Mouse (Mus musculus) heart, embryonic 15.5 days (tissue): Measurements from ENCODE around the gene Myo6. TPM values are rescaled to one million over a fixed set of nuclear protein-coding genes. Genes with fewer than 3 reads are reported as not detected.
A peak's percentile ranks its signal among the peaks of the same experiment; 100 is the strongest.

ENCODE experiments used
- ATAC-seq: fragments of 200-750 bp; cut with Nextera tagmentation; replicated peaks from 2 replicates; pipeline ENCODE4 v1.8.0; 2017; ENCODE audit warnings: low read depth, moderate TSS enrichment; ENCODE audit not compliant: insufficient number of reproducible peaks, insufficient read depth, low FRiP score
- H3K27ac ChIP-seq: fragments of 300-500 bp; sonication (generic); 2 replicates; pipeline ENCODE4 v1.5.1; 2015; ENCODE audit warnings: mild to moderate bottlenecking, inconsistent platforms
- H3K27me3 ChIP-seq: fragments of 300-500 bp; sonication (generic); 2 replicates; pipeline ENCODE4 v1.6.1; 2015; ENCODE audit warnings: inconsistent platforms
- H3K36me3 ChIP-seq: fragments of 300-500 bp; sonication (generic); 2 replicates; pipeline ENCODE4 v1.6.1; 2015; ENCODE audit warnings: mild to moderate bottlenecking, inconsistent platforms
- H3K4me1 ChIP-seq: fragments of 300-500 bp; sonication (generic); replicated peaks from 2 replicates; pipeline ENCODE4 v1.6.1; 2015; ENCODE audit warnings: inconsistent platforms
- H3K4me2 ChIP-seq: fragments of 300-500 bp; sonication (generic); 2 replicates; pipeline ENCODE4 v1.6.1; 2015; ENCODE audit warnings: inconsistent platforms, mild to moderate bottlenecking, moderate library complexity
- H3K4me3 ChIP-seq: fragments of 300-500 bp; sonication (generic); 2 replicates; pipeline ENCODE4 v1.5.1; 2015; ENCODE audit warnings: mild to moderate bottlenecking, inconsistent platforms
- H3K9ac ChIP-seq: fragments of 300-500 bp; sonication (generic); 2 replicates; pipeline ENCODE4 v1.6.1; 2015; ENCODE audit warnings: mild to moderate bottlenecking, inconsistent platforms
- H3K9me3 ChIP-seq: fragments of 300-500 bp; sonication (generic); replicated peaks from 2 replicates; pipeline ENCODE4 v1.6.1; 2016; ENCODE audit warnings: inconsistent platforms
- WGBS: fragments of 180-500 bp; shearing (Covaris S2); methylation state at CpG from one replicate; pipeline ENCODE4 v1.1.7; 2015; ENCODE audit warnings: mixed read lengths; 5-methylcytosine and 5-hydroxymethylcytosine counted together
- polyA plus RNA-seq: library from polyadenylated mRNA; unstranded; fragments of >200 nt; fragmentation: Nextera tagmentation; extraction: Ambion mirVana; gene quantifications from 2 replicates; pipeline ENCODE4 v1.2.1, GENCODE M21; 2015

Myo6 gene
- polyA plus RNA-seq, 1 experiment from 2014 or later: 9.6 TPM

GRCm38 (mm10) chr9:80253241-80253640 is 88.4 kb downstream of the Myo6 start:
- WGBS: 83% methylated on average over 9 of the region's 9 CpGs
- no peak overlapping the region for H3K4me2 ChIP-seq
- H3K27me3 ChIP-seq: no peaks in the 10 kb centered on the region
- H3K9ac ChIP-seq: no peak overlapping the region
- H3K4me1 ChIP-seq: no peaks in the 10 kb centered on the region
- no peaks in the 10 kb centered on the region for H3K9me3 ChIP-seq
- H3K4me3 ChIP-seq: no peak overlapping the region
- no peak overlapping the region for H3K27ac ChIP-seq
- no peak for ATAC-seq
- H3K36me3 ChIP-seq: peaks cover 3% of the 10 kb centered on the region; the same call in 1 of the 2 replicates

DNA sequence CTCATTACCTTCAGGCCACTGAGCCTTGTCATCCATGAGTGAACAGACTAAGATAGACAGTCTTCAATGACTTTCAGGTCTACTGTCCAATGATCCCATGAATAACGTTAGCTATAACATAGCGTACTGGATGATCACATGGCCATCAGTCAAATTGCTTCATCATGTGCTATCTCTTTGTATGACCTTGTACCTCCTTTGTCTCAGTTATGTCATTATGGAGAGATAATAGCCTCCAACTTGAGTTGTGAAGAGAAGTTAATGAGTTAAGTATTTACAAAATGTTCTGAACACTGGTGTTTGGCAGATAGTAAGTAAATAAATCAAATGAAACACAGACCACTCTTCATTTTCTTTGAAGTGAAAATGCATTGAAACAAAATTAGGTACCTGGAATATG is 91.7 kb downstream of the Myo6 start:
- WGBS: 75% methylated on average over 2 of the region's 2 CpGs
- ATAC-seq: no peak
- H3K27me3 ChIP-seq: no peaks in the 10 kb centered on the region

DNA sequence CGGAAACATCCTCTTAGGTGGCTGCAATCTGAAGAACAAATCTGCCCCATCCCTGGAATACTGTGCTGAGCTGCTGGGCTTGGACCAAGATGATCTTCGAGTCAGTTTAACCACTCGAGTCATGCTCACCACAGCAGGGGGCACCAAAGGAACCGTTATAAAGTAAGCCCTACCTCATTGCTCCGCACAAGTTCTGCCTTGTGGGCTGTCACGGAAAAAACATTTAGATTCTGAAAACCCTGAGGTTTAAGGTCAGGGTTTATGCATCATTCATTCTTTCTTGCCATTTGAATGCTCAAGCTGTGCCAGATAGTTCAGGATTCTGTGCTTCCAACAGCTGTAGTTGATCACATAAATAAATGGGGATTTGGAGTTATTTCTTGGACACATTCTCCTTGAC is 93.6 kb downstream of the Myo6 start:
- WGBS: 59% methylated on average over 6 of the region's 6 CpGs
- ATAC-seq: no peak
- Histone ChIP-seq H3K4me2 (no peak overlapping the region), H3K9me3 (no peaks in the 10 kb centered on the region), H3K27me3 (no peaks in the 10 kb centered on the region), H3K4me1 (peaks cover 11% of the 10 kb centered on the region), H3K36me3 (no peaks in the 10 kb centered on the region; the same call in 1 of the 2 replicates), H3K9ac (no peak overlapping the region), H3K4me3 (no peak overlapping the region), H3K27ac (no peak overlapping the region)

More for the DNA sequence above, 91.7 kb downstream of the Myo6 start:
- no peak overlapping the region for H3K4me3 ChIP-seq
- H3K9me3 ChIP-seq: no peaks in the 10 kb centered on the region
- no peak overlapping the region for H3K9ac ChIP-seq
- H3K36me3 ChIP-seq: no peaks in the 10 kb centered on the region; the same call in 1 of the 2 replicates
- H3K27ac ChIP-seq: no peak overlapping the region
- H3K4me1 ChIP-seq: no peaks in the 10 kb centered on the region
- no peak overlapping the region for H3K4me2 ChIP-seq

- WGBS: 55% methylated on average over 3 of the region's 3 CpGs
Measured at GRCm38 (mm10) chr9:80260905-80261304, 96.1 kb downstream of the Myo6 start.

DNA sequence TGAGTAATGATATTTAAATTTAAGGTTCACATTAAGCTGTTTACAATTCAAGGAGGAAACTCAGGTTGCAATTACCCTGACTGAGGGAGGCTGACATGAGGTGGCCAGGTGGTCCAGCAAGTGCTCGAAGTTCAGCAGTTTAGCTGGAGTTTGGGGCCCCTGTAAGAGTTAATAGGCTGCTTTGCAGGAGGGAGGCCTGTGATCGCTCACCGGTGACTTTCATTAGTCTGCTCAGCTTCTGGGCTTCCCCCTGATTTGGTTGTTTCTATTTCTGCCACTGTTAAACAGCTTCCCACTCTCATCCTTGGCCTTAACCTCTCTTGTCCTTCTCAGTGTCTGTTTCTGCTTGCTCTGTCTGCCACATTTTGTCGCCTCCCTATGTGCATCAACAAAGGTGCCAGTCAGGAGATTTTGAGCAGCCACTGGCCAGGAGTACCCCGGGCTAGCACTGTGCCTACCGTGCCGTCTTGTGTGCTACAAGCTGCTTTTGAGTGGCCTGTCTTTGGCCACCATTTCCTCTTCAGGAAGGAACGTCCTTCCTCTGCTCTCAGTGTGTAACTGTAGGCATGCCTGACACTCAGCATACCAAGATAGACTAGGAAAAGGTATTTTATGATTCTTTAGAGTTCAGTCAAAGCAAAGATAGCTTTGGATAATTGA is 97.7 kb downstream of the Myo6 start:
- Histone ChIP-seq H3K4me1 (peaks cover 11% of the 10 kb centered on the region), H3K4me3 (no peak overlapping the region), H3K9ac (no peak overlapping the region), H3K9me3 (no peaks in the 10 kb centered on the region), H3K36me3 (0 out of 2 replicates have a peak, but pooled peaks cover 6% of the 10 kb centered on the region), H3K4me2 (no peak overlapping the region), H3K27ac (peak overlapping the region; percentile 71), H3K27me3 (no peaks in the 10 kb centered on the region)
- 21% methylated on average over 8 of the region's 8 CpGs for WGBS
- no peak for ATAC-seq

More at GRCm38 (mm10) chr9:80260905-80261304, 96.1 kb downstream of the Myo6 start:
- Histone ChIP-seq H3K4me1 (peaks cover 11% of the 10 kb centered on the region), H3K4me3 (no peak overlapping the region), H3K9me3 (no peaks in the 10 kb centered on the region), H3K27ac (no peak overlapping the region), H3K4me2 (no peak overlapping the region), H3K27me3 (no peaks in the 10 kb centered on the region), H3K36me3 (peaks cover 6% of the 10 kb centered on the region; the same call in 1 of the 2 replicates), H3K9ac (no peak overlapping the region)
- ATAC-seq: no peak

DNA sequence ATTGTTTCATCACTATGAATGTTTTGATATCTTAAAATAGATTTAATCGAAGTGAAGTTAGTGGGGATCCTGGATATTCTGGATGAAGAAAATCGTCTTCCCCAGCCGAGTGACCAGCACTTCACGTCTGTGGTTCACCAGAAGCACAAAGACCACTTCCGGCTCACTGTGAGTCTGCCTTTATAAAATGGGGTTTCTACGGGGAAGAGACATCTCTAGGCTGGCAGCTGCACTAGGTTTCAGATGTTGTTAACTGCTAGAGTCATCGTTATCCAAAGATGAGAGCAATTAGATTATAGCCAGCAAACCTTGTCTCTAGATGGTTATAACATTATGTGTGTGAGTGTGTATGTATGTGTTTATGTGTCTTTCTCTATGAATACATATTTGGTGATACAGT is 101.3 kb downstream of the Myo6 start:
- no peaks in the 10 kb centered on the region for H3K27me3 ChIP-seq
- H3K4me2 ChIP-seq: no peak overlapping the region
- 0 out of 2 replicates have a peak, but pooled peaks cover 6% of the 10 kb centered on the region for H3K36me3 ChIP-seq
- no peak overlapping the region for H3K27ac ChIP-seq
- peaks cover 11% of the 10 kb centered on the region for H3K4me1 ChIP-seq
- WGBS: 82% methylated on average over 7 of the region's 7 CpGs
- no peak for ATAC-seq
- no peak overlapping the region for H3K4me3 ChIP-seq
- no peaks in the 10 kb centered on the region for H3K9me3 ChIP-seq
- no peak overlapping the region for H3K9ac ChIP-seq

GRCm38 (mm10) chr9:80266507-80266906 is 101.7 kb downstream of the Myo6 start:
- Histone ChIP-seq H3K4me1 (peaks cover 11% of the 10 kb centered on the region), H3K4me3 (no peak overlapping the region), H3K9ac (no peak overlapping the region), H3K4me2 (no peak overlapping the region), H3K27ac (no peak overlapping the region), H3K27me3 (no peaks in the 10 kb centered on the region), H3K36me3 (0 out of 2 replicates have a peak, but pooled peaks cover 6% of the 10 kb centered on the region), H3K9me3 (no peaks in the 10 kb centered on the region)
- no peak for ATAC-seq
- WGBS: 75% methylated on average over 7 of the region's 7 CpGs

- WGBS: 54% methylated on average over 8 of the region's 8 CpGs
- ATAC-seq: no peak
- H3K4me2 ChIP-seq: no peak overlapping the region
Measured at GRCm38 (mm10) chr9:80269596-80269995, 104.8 kb downstream of the Myo6 start.

DNA sequence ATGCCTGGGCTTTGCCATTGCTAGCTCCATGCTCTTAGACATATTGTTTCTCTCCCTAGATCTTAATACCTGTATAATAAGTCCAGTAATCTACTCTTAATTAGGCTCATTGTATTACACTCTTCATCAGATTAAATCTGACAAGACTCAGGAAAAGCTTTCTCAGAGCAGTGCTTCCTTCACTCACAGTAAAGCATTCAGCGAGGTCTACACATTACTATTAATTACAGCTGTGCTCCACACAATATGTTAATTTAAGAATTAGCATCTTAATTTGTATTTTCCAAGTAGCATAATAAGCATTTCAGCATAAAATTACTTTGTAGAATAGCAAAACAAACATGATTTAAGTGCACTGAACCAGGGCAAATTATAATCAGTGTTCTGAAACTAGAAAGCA is 108.1 kb downstream of the Myo6 start:
- no peak overlapping the region for H3K4me3 ChIP-seq
- H3K9me3 ChIP-seq: no peaks in the 10 kb centered on the region
- H3K27ac ChIP-seq: no peak overlapping the region
- H3K27me3 ChIP-seq: no peaks in the 10 kb centered on the region
- no peak overlapping the region for H3K9ac ChIP-seq
- ATAC-seq: no peak
- H3K36me3 ChIP-seq: 0 out of 2 replicates have a peak, but pooled peaks cover 8% of the 10 kb centered on the region
- H3K4me1 ChIP-seq: no peaks in the 10 kb centered on the region
- 90% methylated on average over 1 of the region's 1 CpGs for WGBS
- H3K4me2 ChIP-seq: no peak overlapping the region

More at GRCm38 (mm10) chr9:80269596-80269995, 104.8 kb downstream of the Myo6 start:
- no peak overlapping the region for H3K27ac ChIP-seq
- no peaks in the 10 kb centered on the region for H3K9me3 ChIP-seq
- H3K4me1 ChIP-seq: no peaks in the 10 kb centered on the region
- H3K36me3 ChIP-seq: 0 out of 2 replicates have a peak, but pooled peaks cover 5% of the 10 kb centered on the region
- no peaks in the 10 kb centered on the region for H3K27me3 ChIP-seq
- H3K4me3 ChIP-seq: no peak overlapping the region
- H3K9ac ChIP-seq: no peak overlapping the region

DNA sequence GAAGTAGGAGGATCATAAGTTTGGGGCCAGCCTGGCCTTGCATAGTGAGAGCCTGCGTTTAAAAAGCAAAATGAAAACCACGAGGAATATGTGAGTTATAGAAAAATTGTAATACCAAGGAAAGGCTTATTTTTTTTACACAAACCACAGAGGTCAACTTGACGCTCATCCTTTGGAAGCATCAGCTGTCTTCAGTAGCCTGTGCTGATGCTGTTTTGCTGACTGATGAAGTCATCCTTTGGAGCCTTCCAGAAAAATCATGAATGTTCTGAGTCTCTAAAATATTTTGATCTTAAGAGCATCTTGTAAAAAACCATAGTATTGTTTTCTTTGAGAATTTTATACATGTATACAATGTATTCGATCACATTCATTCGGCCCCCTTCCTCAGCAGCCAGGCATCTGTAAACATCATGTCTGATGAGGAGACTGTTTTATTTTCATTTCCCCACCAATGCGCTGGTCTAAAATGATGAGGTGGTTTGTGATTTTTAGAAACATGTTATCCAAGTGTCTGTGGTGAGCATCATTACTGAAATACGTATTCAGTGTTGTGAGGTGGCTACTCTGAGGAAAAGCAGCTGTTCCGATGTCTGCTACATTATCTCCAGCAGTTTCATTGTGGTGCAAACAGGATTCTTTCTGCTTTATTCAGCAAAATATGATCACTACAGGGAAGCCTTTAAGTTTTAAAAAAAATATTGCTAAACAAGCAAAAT is 110.4 kb downstream of the Myo6 start:
- Histone ChIP-seq H3K4me3 (no peak overlapping the region), H3K27ac (no peak overlapping the region), H3K9ac (no peak overlapping the region), H3K9me3 (no peaks in the 10 kb centered on the region), H3K4me1 (no peaks in the 10 kb centered on the region), H3K4me2 (no peak overlapping the region), H3K36me3 (0 out of 2 replicates have a peak, but pooled peaks cover 8% of the 10 kb centered on the region), H3K27me3 (no peaks in the 10 kb centered on the region)
- WGBS: 76% methylated on average over 8 of the region's 8 CpGs
- no peak for ATAC-seq

GRCm38 (mm10) chr9:80275772-80276134 is 110.9 kb downstream of the Myo6 start:
- ATAC-seq: no peak
- H3K4me3 ChIP-seq: no peak overlapping the region
- no peaks in the 10 kb centered on the region for H3K4me1 ChIP-seq
- H3K27me3 ChIP-seq: no peaks in the 10 kb centered on the region
- no peak overlapping the region for H3K4me2 ChIP-seq
- 0 out of 2 replicates have a peak, but pooled peaks cover 8% of the 10 kb centered on the region for H3K36me3 ChIP-seq
- H3K9ac ChIP-seq: no peak overlapping the region
- no peaks in the 10 kb centered on the region for H3K9me3 ChIP-seq
- no peak overlapping the region for H3K27ac ChIP-seq
- WGBS: 75% methylated on average over 1 of the region's 1 CpGs
